In the genomic region with DNA sequence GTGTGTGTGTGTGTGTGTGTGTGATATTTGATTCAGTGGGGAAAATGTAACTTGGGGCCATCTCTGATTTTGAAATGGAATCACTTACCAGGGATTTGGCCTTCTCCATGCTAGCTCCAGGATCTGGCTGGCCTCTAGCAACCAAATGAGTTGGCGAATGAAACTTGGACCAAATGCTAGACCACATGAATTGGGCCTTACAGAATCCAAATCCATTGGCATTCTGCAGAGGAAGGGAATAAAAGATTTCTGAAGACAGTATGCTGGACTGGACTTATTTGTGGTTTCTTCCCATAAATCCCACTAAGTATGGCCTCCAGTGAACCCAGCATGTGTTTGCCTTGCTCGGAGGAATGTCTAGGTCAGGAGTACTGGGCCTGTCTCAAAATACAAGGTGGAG, we compare ENCODE assay signal across 24 mouse cellular contexts. TPM values are rescaled to one million over a fixed set of nuclear protein-coding genes. Genes with fewer than 3 reads are reported as not detected.
"Had no signal": no experiment of that assay in that cellular context is flagged by ENCODE, and none has a peak within 500 bp of the region (broad histone marks: within the 10 kb centered on the region; RNA-seq: fewer than 3 reads in every experiment).

No protein-coding gene starts in this region.

- H3K4me3 ChIP-seq: limb, embryonic 13.5 days; liver, embryonic 15.5 days; midbrain, embryonic 10.5 days; myocyte; neural tube, embryonic 15.5 days had no signal

- H3K27me3 ChIP-seq: liver, embryonic 15.5 days; neural tube, embryonic 15.5 days had no signal

- H3K9ac ChIP-seq: limb, embryonic 13.5 days; liver, embryonic 15.5 days; lung, embryonic 14.5 days; neural tube, embryonic 15.5 days had no signal

- H3K4me1 ChIP-seq: neural tube, embryonic 15.5 days had no signal

- DNase-seq: kidney, postnatal 36 days; layer of hippocampus, adult 9-11 months; layer of hippocampus, postnatal 36 days; lung, embryonic 14.5 days; lung, postnatal 10 days; lung, postnatal 4 days; midbrain, embryonic 14.5 days; right cerebral cortex, adult 18-20 months; spleen, adult 18-20 months; thymus, adult 18-20 months; thymus, postnatal 14 days had no signal

- H3K27ac ChIP-seq: kidney, postnatal 0 days; limb, embryonic 13.5 days; liver, embryonic 15.5 days; midbrain, embryonic 10.5 days; neural tube, embryonic 15.5 days had no signal

- H3K4me2 ChIP-seq: limb, embryonic 13.5 days; liver, embryonic 11.5 days; liver, embryonic 15.5 days; lung, embryonic 14.5 days; neural tube, embryonic 15.5 days had no signal

- H3K9me3 ChIP-seq: limb, embryonic 13.5 days; liver, embryonic 15.5 days; midbrain, embryonic 10.5 days; neural tube, embryonic 15.5 days had no signal

RNA-seq across cellular contexts. Expression of gene Kcns1, which starts 12.1 kb away (rescaled TPM):
- total RNA-seq: megakaryocyte, adult 5-6 weeks had no signal
- polyA plus RNA-seq: liver, embryonic 11.5 days; liver, embryonic 15.5 days; lung, embryonic 14.5 days; midbrain, embryonic 10.5 days; myocyte had no signal

RNA-seq across cellular contexts. Expression of gene Wfdc5, which starts 23.7 kb away (rescaled TPM):
- total RNA-seq: layer of hippocampus, adult 18-20 months; layer of hippocampus, postnatal 36 days; left cerebral cortex, adult 8-10 months; left cerebral cortex, postnatal 36 days; megakaryocyte, adult 5-6 weeks had no signal
- polyA plus RNA-seq: kidney, postnatal 0 days; limb, embryonic 13.5 days; liver, embryonic 11.5 days; liver, embryonic 15.5 days; lung, embryonic 14.5 days; midbrain, embryonic 10.5 days; midbrain, embryonic 14.5 days; myocyte; neural tube, embryonic 11.5 days; neural tube, embryonic 15.5 days; stomach, embryonic 14.5 days had no signal

RNA-seq across cellular contexts. Expression of gene Wfdc12, which starts 31.6 kb away (rescaled TPM):
- total RNA-seq: layer of hippocampus, adult 18-20 months; layer of hippocampus, postnatal 36 days; left cerebral cortex, adult 8-10 months; left cerebral cortex, postnatal 36 days; megakaryocyte, adult 5-6 weeks had no signal
- polyA plus RNA-seq: kidney, postnatal 0 days; limb, embryonic 13.5 days; liver, embryonic 11.5 days; liver, embryonic 15.5 days; lung, embryonic 14.5 days; midbrain, embryonic 10.5 days; midbrain, embryonic 14.5 days; myocyte; neural tube, embryonic 11.5 days; neural tube, embryonic 15.5 days; stomach, embryonic 14.5 days had no signal

RNA-seq across cellular contexts. Expression of gene Wfdc15a, which starts 41.1 kb away (rescaled TPM):
- total RNA-seq: layer of hippocampus, adult 18-20 months; layer of hippocampus, postnatal 36 days; left cerebral cortex, adult 8-10 months; left cerebral cortex, postnatal 36 days; megakaryocyte, adult 5-6 weeks had no signal
- polyA plus RNA-seq: kidney, postnatal 0 days; limb, embryonic 13.5 days; liver, embryonic 11.5 days; liver, embryonic 15.5 days; lung, embryonic 14.5 days; midbrain, embryonic 10.5 days; midbrain, embryonic 14.5 days; myocyte; neural tube, embryonic 11.5 days; neural tube, embryonic 15.5 days; stomach, embryonic 14.5 days had no signal
